Mouse (Mus musculus) gastrocnemius, adult 8-10 months (tissue): ENCODE data around the gene Capns1. TPM values are rescaled to one million over a fixed set of nuclear protein-coding genes. Genes with fewer than 3 reads are reported as not detected.
"Not testable (repeated sequence)": the region's sequence is repeated elsewhere in the genome, so short reads cannot be mapped to it uniquely, and the experiment has no call there.

Experiments
- DNase-seq, 2 experiments: peaks; one replicate each; pipeline ENCODE4 v3.0.0; 2022; ENCODE audit warnings: low spot score in 2 of 2
- total RNA-seq, 4 experiments: library from RNA; stranded (reverse); gene quantifications; 2 replicates each; pipeline ENCODE4 v1.2.4; 2022

Gene Capns1
- 100 to 1,000 TPM; 164 to 196 (median 175) TPM for total RNA-seq

DNA sequence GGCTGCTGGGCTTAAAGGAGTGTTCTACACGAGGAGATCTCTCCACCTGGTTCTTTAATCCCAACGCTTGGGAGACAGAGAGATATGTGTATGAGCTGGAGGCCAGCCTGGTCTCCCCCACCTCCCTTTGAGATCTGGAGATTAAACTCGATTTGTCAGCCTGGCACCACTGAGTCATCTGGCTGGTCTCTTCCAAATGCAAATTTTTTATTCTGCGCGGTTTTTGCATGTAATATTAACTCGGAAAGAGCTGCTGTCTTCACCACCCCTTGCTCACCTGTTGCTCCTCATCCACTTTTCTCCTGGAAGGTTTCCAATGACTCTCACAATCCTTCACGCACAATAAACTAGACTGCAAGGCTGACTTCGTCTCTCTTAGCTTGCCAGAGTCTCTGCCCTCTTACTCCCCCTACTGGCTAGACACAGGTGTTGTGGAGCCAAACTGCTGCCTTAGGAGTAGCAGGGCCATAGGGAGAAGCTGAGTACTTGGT lies at the start of gene Capns1:
Gene Capns1 (minus strand): TSS at position 331 of the 491 bp plus-strand sequence.
- no peak for DNase-seq

DNA sequence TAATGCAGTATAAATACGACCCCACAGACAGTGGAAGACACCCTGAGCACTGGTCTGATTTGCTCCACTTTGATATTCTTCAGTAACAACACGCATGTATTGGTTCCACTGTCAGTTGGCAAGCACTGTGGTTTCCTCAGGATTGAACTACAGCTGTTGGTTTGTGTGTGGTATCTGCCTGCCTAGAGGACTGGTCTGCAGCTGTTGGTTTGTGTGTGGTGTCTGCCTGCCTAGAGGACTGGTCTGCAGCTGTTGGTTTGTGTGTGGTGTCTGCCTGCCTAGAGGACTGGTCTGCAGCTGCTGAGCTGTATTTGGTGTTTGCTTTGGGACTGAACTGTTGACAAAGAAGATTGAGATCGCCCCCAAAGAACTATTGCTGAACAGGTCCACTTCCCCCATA lies 38.8 kb upstream of the Capns1 start:
- DNase-seq = not testable (repeated sequence)

DNA sequence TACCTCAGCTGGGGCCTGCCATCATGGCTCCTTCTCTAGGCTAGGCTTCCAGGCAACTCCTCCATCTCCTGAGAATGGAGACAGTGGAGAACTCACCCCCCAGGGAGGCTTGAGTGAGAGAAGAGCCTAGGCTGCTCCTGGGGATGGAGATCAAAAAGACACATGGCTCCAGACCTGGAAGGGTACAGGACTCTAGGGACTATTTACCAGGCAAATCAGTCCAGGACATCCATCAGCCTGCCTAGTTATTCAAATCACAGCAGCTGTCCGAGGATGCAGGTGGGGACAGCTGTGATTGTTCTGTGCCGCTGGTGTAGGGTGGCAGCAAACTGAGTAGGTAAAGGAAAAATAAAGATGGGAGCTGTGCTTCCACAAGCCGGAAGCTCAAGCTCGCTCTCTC lies 37.0 kb upstream of the Capns1 start, which contains the start of gene Ovol3:
Gene Ovol3 (minus strand): TSS at position 101 of the 400 bp plus-strand sequence.
- DNase-seq = no peak

DNA sequence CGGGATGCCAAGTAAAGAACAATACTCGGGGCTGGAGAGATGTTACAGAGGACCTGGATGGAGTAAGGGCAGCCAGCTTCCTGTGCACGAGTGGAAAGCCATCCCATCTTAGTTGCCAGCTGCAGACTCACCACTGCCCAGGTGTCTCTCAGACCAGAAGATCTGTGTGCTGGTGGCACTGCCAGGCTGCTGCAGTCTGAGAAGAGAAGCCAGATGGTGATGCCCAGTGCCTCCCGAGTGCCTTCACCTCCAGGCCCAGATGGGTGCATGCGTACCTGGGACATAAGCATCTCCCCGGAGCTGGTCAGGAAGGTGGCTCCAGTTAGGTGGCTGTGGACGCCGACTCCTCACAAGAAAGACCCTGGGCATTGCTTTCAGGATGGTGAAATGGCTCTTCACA lies 36.5 kb upstream of the Capns1 start:
- no peak for DNase-seq

DNA sequence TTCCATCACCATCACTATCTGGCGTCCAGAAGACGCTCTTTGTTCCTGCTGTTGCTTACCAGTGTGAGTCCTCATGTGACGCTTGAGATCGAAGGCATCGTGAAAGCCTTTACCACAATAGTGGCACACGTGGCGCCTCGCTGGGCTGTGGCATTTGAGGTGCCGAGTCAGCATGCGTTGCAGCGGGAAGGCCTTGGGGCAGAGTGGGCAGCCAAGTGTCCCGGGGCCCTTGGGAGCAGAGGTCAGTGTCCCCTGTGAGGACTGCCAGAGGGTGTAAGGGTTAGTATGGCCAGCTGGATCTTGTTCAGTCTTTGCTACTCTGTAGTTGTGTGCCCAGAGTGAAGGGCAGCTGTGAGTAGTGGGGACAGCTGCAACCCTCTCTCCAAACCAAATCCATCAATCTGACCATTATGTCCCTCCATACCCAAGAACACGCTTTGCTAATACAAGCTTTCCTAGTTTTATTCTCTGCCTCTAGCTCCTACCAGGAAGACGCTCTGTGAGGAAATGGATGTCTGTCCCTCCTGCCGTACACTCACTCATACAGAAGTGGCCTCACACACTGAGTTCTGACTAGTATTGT lies 35.8 kb upstream of the Capns1 start:
- DNase-seq = no peak

DNA sequence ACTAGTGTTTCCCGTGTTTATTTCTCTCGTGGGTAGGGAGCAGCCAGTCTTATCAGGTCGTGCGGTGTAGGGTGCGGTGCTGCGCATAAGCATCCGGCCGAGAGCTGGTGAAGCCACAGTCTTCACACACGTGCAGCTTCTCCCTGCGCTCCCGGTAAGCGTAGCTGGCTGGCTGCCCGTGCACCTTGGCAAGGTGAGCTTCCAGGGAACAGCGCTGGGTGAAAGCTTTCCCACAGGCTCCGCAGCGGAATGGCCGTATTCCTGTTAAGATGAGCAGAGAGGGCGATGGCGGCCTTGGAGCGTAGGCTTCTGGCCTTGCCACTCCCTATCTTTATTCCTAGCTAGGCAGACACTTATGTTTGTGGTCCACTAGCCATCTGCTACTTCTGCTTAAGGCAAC lies 34.8 kb upstream of the Capns1 start:
- DNase-seq = peak in 1 of 2 experiments; percentile 23

DNA sequence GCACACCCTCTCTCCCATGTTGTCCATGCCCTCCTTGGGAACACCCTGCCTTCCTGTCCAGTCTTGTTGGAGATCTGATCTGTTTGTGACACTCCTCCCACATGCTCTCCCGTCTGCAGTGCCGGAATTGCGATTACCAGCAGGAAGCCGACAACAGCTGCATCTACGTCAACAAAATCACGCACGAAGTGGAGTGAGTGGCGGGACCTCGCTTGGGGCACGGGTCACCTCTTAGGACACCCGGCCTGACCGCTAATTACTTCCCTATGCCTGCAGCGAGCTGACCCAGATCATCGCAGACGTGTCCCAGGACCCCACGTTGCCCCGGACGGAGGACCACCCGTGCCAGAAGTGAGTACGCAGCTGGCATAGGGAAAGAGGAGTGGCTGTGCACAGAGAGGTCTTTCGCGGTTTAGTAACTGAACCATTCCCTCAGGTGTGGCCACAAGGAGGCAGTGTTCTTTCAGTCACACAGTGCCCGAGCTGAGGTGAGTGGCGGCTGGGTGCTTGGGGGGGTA lies 34.1 kb upstream of the Capns1 start:
- DNase-seq = no peak

DNA sequence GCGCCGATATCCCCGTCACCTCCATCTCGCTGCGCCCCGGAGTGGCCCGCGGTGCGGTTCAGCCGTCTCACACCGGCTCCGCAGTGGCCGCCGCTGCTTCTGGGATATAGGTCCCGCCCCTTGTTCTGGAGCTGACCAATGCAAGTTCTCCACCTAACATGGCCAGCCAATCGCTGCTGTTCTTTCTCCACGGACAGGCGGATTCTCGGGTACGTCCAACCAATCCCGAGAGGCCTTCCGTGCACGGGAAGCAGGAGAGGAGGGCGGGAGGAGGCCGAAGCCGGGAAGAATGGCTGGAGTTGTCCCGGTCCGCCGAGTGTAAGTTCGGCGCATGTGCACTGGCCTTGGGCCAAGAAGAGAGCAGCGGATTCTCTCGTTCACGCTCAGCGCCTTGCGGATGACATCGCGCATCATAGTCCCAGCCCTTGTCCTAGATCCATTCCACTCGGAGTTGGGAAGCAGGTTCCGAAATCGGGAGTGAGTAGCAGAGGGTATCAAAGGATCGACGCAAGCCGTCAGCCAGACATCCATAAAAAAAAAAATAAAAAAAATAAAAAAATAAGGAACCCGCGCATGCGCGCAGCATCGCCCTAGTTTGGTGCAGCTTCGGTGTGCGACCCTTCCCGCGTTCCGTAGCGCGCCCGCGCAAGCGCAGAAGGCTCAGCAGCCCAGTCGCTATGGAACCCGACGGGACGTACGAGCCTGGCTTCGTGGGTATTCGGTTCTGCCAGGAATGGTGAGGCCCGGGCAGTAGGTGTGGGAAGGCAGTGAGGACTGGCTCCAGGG lies 33.3 kb upstream of the Capns1 start, which contains the start of the genes Polr2i and Tbcb:
Gene Polr2i (plus strand): TSS at position 280 of the 786 bp plus-strand sequence.
Gene Tbcb (minus strand): TSS at position 604 of the 786 bp plus-strand sequence.
- peak; percentile 94 to 98 for DNase-seq

DNA sequence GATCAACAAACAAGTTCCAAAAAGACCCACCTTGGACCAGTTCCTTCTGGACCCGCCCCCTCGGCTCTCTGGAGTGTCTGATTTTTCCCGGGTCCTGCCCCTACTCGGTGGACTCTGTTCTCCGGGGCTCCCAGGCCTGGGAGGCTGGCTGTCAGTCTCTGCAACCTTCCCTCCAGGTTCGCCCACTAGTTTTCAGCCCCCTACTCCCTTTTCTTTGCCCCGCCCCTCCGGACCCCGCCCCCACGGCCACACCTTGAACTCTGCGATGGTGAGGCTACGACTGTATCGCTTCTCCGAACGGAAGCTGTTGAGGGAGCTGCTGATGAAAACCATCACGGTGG lies 32.7 kb upstream of the Capns1 start:
- no peak for DNase-seq

DNA sequence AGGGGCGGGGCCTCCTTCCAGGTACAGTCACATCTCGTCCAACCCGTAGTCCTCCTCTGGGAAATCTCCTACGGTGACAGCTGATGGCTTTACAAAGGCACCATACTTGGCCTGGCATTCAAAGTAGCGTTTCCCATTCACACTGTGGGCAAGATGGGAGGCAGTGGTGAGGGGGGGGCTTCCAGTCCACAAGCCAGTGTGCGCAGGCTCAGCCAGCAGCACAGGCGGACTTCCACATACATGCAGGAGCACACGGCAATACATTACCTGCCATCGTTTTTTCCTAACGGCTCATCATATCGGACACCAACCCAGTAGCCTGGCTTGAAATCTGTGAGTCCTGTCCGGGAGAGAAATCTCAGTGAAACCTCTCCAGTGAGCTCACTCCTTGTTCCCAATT lies 25.6 kb upstream of the Capns1 start:
- no peak for DNase-seq

DNA sequence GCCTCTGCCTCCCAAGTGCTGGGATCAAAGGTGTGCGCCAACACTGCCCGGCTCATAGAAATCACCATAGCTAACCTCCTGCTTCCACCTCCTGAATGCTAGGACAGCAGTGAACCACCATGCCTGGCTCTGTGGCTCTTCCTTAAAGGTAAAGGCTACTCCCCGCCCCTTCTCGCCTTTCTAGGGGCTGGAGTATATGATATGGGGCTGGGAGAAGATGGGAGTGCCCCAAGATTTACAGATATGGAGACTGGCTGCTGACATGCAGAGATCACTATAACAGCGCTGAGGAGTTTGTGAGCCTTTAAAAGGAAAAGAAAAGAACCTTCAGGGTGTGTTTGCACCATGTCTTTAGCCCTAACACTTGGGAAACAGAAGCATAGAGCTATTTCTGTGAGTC lies 23.6 kb upstream of the Capns1 start:
- DNase-seq = no peak

DNA sequence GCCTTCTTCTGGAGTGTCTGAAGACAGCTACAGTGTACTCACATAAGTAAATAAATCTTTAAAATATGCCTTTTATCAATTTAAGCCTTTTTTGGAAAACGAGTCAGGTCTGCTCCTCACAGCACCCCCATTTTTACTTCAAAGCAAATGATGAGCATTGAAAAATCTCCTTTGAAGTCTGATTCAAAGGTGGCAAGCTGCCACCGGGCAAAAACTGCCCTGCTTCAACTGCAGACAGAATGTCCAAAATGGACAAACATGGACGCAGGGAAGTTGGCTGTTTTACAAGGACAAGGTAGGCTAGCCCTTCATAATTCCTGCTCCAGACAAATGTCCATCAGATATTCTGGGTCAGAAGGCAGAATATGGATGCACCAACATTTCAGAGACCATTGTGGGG lies 22.8 kb upstream of the Capns1 start:
- DNase-seq = no peak

DNA sequence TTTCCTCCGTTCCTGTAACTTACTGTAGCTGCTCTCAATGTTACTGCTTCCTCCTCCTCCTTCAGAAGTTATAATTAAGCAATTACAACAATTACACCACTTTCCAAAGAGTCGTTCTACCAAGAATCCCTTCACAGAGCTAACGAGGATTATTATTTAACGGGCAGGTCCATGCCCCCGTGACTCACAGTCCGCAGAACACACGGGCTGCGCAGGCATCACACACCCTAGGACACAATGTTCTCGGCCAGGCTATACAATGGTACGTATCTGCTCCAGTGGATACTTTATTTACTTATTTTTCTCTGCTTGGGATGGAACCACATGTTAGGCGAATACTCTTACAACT lies 21.4 kb upstream of the Capns1 start:
- no peak for DNase-seq

DNA sequence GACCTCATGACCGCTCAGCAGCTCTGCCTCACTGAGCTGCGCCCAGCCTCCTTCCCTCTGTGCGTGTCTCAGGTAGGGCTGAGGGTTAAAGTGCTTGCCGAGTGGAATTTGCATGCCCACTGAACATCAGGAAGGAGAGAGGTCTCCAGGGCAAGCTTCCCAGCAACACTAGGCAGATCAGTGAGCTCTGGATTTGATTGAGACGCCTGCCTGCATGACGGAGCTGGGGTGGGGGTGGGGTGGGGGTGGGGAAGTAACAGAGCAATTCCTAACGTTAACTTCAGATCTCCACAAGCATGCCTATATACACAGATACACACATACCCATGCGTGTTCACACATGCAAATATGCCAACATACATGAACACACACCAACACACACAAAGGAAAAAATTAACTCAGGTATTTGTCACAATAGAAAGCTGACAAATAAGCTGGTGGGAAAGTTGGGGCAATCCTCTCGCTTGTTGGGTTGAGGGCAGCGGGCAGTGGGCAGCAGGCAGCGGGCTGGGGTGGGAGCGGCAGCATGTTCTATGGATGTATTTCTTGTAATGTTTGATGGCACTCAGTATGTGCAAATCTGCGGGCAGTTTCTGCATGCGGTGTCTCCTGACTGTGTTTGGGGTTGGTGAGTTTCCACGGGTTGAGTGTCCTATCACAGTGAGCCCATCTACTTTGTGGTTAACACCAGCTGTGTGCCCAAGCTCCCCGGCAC lies 20.8 kb upstream of the Capns1 start:
- no peak for DNase-seq

DNA sequence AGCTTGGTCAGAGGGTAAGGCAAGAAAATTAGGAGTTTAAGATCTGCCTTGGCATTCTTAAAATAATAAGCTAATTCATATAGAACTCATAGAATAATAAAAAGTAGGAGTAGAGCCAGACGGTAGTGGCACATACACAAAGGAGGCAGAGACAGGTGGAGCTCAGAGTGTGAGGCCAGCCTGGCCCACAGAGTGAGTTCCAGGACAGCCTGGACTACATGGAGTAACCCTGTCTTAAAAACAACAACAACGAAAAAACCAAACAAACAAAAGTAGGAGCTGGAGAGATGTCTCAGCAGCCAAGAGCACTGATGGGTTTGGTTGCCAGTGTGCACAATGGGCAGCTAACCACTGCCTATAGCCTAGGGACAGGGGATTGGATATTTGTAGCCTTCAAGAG lies 18.7 kb upstream of the Capns1 start:
- DNase-seq = no peak

DNA sequence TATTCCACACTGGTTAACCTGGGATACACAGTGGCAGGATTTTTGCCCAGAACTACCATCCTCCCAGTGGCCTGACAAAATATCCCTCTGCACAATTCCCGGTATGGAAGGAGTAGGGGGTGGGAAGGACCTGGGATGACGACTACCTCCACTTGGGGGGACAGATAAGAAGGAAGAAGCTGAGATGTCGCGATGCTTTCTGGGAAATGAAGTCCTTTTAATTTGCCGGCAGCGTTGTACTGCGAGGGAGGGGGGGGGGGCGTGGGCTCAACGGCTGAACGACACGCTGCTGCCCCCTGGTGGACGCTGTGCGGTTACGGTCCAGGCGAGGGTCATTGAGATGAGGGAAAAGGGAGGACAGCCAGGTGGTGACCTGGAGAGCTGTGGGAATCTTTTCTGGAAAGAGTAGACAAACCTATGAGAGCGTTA lies 18.1 kb upstream of the Capns1 start:
- DNase-seq = peak in 1 of 2 experiments; percentile 38

DNA sequence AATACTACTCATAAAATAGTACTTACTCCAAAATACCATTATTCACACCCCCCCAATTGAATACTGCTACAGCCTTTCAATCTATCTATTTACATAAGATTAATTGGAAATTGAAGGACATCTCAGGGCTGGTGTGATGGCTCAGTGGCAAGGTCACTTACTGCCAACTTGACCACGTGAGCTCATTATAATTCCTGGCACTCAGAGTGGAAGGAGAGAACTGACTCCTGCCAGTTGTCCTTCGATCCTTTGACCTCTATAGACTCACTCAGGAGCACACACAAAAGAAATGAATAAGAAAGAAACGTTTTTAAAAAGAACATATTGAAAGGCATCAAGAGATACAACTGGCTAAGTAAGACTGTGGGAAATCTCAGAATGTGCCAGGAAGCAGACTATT lies 17.3 kb upstream of the Capns1 start:
- DNase-seq = no peak

DNA sequence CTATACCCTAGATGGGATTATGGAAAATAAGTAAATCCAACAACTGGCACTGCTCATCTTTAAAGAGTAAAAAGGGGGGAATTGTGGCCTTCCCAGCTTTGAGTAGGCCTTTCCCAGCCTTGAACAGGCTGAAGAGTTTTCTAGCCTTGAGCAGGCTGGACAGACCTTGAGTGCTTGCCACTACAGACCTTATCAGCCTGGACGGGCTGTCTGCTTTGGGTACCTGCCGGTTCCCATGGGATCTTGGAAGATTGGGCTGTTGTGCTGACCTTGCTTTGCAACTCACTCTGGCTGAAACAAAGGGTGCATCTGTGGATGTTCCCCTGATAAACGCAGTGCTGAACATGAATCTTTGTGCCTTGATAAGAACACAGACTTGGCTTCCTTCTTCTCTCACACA lies 15.3 kb upstream of the Capns1 start:
- no peak for DNase-seq

DNA sequence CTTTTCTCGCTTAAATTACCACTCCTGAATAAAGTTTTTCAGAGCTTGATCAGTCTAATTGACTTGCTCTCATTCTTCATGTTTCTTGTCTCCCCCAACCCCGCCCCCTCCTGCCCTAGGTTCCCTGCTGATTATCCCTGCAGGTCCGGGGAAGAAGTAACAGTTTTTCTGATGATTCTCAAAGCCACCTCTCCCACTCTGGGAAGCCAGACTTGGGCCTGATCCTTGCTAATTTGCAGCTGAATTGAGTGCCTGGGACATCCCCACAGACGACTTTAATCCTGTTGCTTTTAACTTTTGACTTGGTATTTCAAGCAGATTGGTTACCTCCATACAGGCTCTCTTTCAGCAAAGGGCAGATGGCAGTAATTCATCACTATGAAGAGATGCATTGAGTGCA lies 12.4 kb upstream of the Capns1 start:
- no peak for DNase-seq

DNA sequence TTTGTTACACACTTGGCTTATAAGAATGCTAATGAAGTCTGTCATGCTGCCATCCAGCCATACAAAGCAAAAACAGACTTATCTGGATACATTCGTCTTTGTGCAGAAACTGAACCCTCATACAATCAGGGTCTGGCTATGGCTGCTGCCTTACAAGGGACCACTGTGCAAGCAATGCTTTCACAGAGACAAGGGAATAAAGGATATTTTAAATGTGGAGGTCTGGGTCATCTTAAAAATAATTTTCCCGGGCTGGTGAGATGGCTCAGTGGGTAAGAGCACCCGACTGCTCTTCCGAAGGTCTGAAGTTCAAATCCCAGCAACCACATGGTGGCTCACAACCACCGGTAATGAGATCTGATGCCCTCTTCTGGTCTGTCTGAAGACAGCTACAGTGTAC lies 7.8 kb upstream of the Capns1 start:
- not testable (repeated sequence) for DNase-seq

DNA sequence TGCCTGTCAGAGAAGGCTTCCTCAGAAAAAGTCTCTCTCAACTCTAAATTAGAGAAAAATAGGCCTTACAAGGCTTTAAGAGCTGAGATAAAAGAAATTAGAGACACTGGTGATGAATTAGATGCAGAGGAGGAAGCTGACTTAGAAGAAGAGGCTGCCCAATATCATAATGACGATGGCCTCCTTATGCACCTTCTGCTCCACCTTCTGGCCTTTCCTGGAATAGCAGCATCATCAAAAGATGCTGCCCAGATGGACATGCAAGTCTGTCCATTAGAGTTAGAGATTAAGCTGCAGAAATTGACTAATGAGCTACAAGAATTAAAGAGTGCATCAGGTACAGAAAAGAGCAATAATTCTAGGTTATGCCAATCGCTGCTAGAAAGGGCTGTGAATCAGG lies 6.8 kb upstream of the Capns1 start:
- peak; percentile 45 to 49 for DNase-seq

DNA sequence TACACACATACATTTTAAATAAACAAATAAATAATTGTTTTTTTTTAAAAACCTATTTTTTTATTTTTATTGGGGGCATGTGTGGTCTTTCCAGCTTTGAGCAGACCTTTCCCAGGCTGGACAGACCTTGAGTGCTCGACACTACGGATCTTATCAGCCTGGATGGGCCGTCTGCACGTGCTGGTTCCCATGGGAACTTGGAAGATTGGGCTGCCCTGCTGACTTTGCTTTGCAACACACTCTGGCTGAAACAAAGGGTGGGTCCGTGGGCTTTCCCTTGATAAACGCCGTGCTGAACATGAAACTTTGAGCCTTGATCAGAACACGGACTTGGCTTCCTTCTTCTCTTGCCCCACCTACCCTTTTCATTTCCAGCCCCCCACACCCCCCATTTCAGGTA lies 5.8 kb upstream of the Capns1 start:
- DNase-seq = no peak
